Mouse (Mus musculus): Measurements from ENCODE around the gene Fhod1.

Gene Fhod1

GRCm38 (mm10) chr8:105347428-105348221 lies at the start of gene Fhod1:
TSS of gene Fhod1 (minus strand) at chr8:105347953.
- DNase-seq (ENCODE audit: low read depth, low spot score), result peak; percentile 99

DNA sequence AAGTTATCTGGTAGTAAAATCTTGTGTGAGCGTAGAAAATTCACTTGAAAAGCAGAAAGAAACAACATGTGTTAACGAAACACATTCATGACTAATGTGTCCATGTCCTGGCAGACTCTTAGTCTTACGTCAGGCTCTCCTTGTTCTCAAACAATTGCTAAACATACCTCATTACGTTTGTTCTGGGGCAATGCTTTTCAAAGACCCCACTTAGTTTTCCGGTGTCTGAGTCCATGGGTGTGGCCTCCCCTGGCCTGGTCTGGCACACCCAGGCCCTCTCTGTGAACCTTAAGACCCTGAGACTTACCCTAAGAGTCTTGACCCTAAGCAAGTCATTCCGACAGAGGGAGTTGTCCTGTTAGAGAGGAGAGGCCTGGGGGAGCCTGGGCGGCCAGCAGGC lies 46.2 kb upstream of the Fhod1 start:
- peak; percentile 49 for DNase-seq (ENCODE audit: low read depth, low spot score)

DNA sequence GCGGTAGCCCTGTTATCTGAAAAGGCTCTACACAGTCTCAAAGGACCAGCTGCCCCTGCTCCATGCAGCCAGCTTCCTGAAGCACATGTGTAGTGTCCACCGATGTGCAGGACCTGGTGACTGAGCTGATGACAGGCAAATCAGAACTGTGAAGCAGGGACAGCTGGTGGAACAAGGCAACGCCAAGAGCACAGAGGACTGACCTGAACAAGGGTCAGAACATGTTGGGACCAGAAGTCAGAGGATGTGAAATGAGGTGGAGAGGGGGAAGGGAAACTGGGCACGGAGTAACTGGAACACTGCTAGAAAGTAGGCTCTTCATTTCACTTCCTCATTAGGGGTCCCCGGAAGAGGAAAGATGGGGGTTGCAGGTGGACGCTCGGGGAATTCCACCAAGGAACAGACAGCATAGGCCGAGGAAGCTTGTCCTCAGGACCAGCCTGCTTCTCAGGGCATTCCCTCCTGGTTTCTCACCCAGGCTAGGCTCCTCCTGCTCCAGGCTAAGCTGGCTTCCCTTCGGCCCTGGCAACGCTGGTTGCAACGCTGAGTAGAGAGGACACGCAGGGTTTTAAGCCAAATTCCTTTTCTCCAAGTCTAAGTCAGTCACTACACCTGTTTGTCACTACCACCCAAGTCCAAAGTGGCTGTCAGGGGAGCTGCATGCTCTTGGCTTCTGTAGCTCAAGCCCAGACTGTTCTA lies 45.5 kb upstream of the Fhod1 start:
- DNase-seq (ENCODE audit: low read depth, low spot score), result no peak

DNA sequence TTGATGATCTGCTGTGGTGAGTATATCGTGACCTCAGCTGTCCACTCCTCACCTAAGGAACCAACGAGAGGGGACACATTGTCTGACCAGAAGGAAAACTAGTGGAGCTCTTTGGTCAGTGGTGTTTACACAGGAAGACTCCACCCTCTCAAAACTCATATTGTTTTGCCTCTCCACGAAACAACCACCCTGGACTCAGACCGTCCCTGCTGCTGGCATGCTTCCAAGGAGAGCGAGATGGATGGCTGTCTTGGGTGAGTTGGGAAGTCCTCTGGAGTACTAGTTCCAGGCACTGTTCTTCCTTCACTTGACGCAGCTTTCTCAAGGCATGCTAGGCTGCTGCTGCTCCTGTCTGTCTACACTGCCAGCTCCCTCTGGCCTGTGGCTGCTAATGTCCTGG lies 41.3 kb upstream of the Fhod1 start:
- no peak for DNase-seq (ENCODE audit: low read depth, low spot score)

GRCm38 (mm10) chr8:105387151-105387550 lies 39.4 kb upstream of the Fhod1 start:
- DNase-seq (ENCODE audit: low read depth, low spot score), result no peak

DNA sequence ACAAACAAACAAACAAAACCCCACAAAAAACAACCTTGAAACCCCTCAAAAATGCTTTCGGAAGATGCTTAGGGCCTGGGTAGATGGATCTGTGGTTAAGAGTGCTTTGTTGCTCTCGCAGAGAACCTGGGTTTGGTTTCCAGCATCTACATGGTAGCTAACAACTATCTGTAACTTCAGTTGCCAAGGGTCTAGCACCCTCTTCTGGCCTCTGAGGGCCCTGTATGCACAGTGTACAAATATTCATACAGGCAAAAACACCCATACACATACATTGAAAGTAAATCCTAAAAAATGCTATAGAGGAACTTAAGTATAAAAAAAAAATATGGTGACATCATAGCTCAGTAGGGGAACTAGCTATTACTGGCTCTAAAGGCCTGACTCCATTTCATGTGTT lies 36.3 kb upstream of the Fhod1 start:
- no peak for DNase-seq (ENCODE audit: low read depth, low spot score)

DNA sequence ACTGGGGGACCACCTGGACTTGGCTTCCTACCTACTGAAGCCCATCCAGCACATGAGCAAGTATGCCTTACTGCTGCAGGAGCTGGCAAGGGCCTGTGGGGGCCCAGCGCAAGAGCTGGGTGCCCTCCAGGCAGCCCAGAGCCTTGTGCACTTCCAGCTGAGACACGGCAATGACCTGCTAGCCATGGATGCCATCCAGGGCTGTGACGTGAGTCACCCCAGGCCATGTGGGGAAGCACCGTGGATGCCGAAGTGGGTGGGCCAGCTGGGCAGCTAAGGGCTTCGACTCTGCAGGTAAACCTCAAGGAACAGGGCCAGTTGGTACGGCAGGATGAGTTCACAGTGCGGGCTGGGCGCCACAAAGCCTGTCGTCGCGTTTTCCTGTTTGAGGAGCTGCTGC lies 32.6 kb upstream of the Fhod1 start:
- DNase-seq (ENCODE audit: low read depth, low spot score), result no peak

GRCm38 (mm10) chr8:105378673-105379072 lies 30.9 kb upstream of the Fhod1 start:
- DNase-seq (ENCODE audit: low read depth, low spot score), result no peak

DNA sequence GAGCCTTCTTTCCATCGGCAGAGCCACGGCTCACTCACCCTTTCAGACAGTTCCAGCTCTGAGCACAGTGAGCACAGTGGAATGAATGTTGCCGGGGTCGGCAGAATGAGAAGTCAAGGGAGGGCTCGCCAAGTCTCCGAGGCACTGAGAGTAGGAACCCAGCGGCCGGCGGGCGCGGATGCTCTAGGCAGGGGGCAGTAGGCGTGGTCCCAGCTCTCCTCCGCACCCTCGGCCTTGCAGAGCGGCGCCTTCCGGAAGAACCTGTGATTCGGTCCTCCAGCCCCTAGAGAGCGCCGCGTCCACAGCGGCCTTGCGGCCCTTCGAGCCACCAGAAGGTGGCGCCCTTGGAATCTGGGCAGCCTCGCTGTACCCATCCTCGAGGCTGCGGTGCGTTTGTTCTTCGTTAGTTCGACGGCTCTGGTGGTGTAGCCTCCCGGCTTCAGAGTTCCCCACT lies 26.8 kb upstream of the Fhod1 start:
- peak; percentile 96 for DNase-seq (ENCODE audit: low read depth, low spot score)

DNA sequence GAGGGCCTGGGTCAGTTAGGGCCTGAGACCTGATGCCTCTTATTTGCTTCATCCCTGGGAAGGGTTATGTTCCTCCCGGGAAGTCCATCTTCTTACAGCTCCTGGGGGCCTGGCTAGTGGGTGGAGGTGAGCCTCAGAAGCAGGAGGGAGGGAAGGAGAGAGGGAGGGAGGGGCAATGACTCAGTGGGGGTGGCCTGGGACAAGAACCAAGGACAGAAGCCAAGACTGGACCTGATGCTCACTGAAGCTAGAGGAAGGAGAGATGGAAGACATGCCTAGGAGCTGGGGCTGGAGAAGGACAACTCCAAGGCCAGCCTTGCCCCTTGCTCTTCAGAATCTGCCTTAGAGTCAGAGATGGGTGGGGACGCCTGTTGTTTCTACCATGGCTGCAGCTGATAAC lies 25.3 kb upstream of the Fhod1 start, which contains the start of gene Plekhg4:
TSS of gene Plekhg4 (plus strand) at position 243 of the 400 bp plus-strand sequence.
- DNase-seq (ENCODE audit: low read depth, low spot score), result no peak

- DNase-seq (ENCODE audit: low read depth, low spot score), result no peak
Observed at GRCm38 (mm10) chr8:105372473-105372872, 24.7 kb upstream of the Fhod1 start.

DNA sequence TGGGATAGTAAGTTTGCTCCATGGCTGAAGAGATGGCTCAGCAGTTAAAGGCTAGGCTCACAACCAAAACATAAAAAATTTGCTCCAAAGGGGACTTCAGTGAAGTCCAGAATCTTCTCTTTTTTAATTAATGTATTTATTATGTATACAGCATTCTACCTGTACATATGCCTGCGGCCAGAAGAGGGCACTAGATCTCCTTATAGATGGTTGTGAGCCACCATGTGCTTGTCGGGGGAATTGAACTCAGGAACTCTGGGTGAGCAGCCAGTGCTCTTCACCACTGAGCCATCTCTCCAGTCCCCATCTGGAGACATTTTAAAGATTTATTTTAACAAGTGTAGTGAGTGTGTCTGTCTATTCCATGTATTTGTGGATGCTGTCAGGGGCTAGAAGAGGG lies 19.4 kb upstream of the Fhod1 start:
- DNase-seq (ENCODE audit: low read depth, low spot score), result peak; percentile 67

GRCm38 (mm10) chr8:105361751-105362702 lies 14.3 kb upstream of the Fhod1 start:
- DNase-seq (ENCODE audit: low read depth, low spot score), result no peak

GRCm38 (mm10) chr8:105359646-105360045 lies 11.9 kb upstream of the Fhod1 start:
- DNase-seq (ENCODE audit: low read depth, low spot score), result peak; percentile 55

DNA sequence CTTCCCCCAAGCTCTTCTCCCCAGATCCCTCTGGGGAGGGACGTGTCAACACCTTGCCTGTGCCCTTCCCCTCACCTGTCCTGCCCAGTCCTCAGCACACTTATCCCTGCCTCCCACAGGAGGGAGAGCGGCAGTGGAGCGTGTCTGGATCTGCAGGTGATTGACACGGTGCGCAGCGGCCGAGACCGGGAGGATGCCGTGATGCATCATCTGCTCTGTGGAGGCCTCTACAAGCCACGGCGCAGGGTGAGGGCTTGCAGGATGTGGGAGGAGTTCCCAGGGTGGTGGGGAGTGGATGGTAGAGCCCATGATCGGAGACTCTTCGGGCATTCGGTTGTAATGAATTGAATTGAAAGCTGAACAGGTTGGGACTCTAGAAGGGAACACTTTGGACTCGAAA lies 11.5 kb upstream of the Fhod1 start:
- no peak for DNase-seq (ENCODE audit: low read depth, low spot score)

- DNase-seq (ENCODE audit: low read depth, low spot score), result no peak
Observed at GRCm38 (mm10) chr8:105356681-105357080, 8.9 kb upstream of the Fhod1 start.

DNA sequence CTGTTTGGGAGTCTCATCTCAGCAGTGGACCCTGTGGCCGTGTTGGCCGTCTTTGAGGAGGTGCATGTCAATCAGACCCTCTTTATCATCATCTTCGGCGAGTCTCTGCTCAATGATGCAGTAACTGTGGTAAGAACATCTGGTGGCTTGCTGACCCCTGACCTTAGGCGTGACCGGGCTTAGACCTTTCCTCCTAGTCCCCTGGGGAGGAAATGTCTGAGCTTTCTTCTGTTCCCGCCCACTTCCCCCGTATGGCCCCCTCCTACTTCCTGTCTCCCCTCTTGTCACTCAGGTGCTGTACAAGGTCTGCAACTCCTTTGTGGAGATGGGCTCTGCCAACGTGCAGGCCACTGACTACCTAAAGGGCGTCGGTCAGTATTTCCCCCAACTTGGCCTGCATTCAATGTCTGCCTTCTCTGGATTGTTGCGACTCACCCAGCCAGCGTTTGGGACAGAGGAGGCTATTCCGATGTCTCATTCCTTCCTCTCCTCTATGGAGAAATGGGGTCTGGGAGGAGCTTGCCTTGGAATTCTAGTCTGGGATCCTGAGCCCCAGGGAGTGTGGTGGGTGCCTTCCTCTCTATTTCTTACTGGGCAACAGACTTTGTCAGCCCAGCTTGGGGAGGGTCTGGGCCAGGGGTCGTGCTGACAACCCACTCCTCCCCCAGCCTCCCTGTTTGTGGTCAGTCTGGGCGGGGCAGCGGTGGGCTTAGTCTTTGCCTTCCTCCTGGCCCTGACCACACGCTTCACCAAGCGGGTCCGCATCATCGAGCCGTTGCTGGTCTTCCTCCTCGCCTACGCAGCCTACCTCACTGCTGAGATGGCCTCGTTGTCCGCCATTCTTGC lies 7.6 kb upstream of the Fhod1 start:
- peak; percentile 53 for DNase-seq (ENCODE audit: low read depth, low spot score)

- no peak for DNase-seq (ENCODE audit: low read depth, low spot score)
Observed at GRCm38 (mm10) chr8:105354549-105354948, 6.8 kb upstream of the Fhod1 start.

GRCm38 (mm10) chr8:105353583-105354135 lies 5.9 kb upstream of the Fhod1 start:
- DNase-seq (ENCODE audit: low read depth, low spot score), result no peak

- DNase-seq (ENCODE audit: low read depth, low spot score), result no peak
Observed at GRCm38 (mm10) chr8:105350186-105350585, 2.4 kb upstream of the Fhod1 start.

All from ZHBTc4 (cell line).